Mouse (Mus musculus): ENCODE data around the gene Gapvd1.

Gene Gapvd1

DNA sequence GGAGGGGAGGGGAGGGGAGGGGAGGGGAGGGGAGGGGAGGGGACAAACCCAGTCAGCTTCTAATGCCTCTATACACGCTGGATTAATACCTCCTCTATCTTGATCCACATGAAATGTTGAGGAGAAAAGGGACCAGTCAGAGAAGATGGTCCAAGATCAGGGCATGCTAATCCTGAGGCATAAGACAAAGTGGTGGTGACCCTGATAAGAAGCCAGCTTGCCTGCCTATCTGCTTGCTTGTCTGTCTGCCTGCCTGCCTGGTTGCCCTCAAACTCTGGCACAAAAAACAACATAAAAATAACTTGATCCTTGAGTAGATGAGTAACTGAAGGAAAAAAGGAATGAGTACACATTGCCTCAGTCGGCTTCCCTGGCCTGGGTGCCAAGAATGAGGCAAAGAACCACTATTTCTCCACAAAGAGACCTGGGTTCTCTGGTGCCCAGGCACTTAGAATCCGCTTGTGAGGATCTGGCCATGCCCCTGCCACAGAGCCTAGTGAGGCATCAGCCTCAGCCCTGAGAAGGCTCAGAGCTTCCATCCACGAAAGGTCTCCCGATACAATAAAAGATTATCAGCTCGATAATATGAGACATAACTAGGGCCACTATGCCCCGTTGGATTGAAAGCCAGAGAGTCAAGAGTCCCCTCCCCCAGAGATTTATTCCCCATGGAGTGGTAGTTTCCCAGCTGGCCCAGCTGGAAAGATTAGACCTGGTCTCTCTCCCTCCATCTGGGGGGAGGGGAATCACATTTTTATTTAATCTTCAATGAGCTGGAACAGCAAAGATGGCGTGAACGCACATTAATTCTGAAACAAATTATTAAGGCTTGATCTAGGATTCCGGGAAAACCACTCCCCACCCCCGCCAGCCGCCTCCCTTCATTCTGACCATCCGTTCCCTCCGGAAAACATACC, 119.5 kb downstream of the Gapvd1 start:
- DNase-seq (ENCODE audit: low spot score in 2 of 2), result no peak

DNA sequence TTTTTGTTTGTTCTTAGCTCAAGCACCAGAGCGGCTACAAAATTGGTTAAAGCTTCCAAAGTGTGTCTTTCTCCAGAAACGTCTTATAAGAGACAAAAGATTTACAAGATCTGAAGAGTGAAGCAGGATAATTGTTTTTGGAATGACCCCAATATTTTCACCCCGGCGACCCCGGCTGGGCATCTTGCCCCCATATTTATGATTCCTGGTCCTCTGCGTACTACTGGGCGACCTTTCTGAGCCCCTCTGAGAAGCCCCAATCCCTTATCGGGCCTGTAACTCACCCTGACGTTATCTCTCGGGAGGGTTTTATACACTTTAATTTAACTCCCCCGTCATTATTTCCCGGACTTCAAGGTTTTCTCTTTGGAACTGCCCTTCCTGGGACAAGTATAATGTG, 123.0 kb downstream of the Gapvd1 start:
- DNase-seq (ENCODE audit: low spot score in 2 of 2), result no peak

DNA sequence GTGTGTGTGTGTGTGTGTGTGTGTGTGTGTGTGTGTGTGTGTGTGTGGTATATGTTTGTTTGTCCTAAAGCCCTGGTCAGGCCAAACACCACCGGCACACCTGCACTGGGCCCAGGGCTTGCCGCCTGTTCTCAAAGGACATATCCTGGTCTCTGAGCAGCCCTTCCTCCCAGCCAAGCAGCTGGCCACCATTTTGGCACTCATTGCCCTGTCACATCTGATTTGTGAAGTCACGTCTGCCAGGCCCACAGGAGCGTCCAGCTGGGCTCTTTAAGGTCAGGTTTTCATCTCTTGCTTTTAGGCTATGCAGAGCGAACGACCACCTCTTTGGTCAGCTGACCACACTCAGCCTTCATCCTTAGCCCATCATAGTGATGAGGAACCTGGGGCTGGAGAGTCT, 124.6 kb downstream of the Gapvd1 start:
- DNase-seq (ENCODE audit: low spot score in 2 of 2), result no peak

DNA sequence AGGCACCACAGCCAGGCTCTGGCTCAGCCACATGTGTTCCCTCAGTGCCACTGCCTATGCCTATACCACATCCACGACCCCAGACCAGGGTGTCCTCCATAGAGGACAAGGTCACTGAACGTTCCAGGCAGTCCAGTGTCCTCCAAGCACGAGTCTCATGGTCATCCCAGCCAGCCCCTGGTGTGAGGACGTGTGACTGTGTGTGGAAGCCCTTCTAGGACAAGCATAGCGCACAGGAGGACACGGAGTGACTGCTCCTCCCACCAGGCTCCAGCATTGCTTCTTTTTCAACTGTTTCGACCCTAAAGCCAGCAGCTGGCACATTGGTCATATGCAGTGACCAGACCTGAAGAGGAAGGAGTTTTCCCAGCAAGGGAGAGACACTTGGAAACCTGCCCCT, 125.3 kb downstream of the Gapvd1 start:
- DNase-seq (ENCODE audit: low spot score in 2 of 2), result no peak

DNA sequence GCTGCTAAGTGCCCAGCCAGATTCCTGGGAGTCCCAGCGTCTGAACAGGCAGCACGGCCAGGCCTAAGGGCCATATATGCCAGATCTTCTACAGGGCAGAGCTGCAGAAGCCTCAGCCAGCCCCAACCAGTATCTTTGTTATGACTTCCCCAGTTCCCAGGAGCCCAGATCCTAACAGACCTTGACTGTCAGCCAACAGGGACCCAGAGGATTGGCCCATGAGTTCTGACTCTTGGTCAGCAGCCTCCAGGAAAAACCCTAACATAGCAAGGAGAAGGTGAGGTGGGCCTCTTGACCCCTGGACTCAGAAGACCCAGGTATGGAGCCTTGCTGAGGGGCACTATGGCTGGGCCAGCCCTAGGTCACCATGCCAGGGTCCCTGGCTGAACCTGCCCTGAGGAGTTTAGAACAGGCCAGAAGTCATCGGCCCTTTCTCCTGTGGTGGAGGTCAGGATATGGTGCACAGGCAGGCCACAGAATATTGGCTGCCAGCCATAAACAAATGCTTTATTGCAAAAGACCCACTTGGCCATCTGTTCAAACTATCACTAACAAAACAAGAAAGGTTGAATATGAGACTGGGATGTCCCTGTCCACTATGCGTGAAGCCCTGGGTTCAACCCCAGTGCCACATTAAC, 126.0 kb downstream of the Gapvd1 start:
- DNase-seq (ENCODE audit: low spot score in 2 of 2), result no peak

DNA sequence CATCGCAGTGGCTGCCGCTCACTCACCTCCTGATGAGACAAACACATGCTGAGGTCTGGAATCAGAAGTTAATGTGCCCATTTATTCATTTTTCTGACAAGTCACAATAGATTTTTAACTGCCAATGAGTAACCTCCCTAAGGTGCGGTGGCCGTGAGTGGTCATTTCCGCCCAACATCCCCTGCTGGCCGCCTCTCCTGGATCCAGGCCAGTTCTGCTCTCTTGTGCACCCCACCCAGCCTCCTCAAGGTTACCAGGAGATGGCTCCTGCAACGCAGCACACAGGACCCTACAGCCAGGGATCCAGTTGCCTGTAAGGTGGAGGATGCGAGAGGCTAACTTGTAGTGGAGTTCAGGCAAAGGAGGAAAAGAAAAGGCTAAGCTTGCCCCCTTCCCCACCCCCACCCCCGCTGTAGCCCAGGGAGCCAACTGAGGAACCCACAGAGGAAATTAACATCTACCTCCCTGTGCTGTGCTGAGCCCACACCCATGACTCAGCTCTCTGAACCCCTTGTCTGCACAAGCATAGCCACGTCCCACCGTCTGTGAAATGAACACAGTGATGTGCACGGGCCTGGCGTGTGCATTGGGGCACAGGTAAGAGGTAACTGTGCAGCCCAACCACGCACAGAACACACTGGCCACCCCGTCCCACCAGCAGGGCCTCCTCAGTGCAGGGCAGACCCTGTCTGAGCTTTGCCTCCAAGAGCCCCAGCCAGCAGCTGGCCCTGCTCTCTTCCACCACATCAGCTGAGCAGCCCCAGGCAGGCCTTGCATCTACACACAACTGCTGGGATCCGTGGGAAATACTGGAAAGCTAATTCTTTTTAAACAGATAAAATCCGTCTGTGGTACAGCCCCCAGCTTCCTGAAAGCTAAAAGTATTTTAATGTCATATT, 127.5 kb downstream of the Gapvd1 start:
- DNase-seq (ENCODE audit: low spot score in 2 of 2), result no peak

Measured in urinary bladder, adult 18-20 months (tissue).